Mouse (Mus musculus) neural tube, embryonic 15.5 days (tissue): ENCODE data around the gene Etnppl. TPM values are rescaled to one million over a fixed set of nuclear protein-coding genes. Genes with fewer than 3 reads are reported as not detected.

Experiments
- ATAC-seq: fragments of 200-750 bp; cut with Nextera tagmentation; 2 replicates; pipeline ENCODE4 v1.8.0; 2017; ENCODE audit warnings: mild to moderate bottlenecking, moderate TSS enrichment, moderate library complexity; ENCODE audit not compliant: low FRiP score
- H3K27ac ChIP-seq: fragments of 300-500 bp; sonication (generic); replicated peaks from 2 replicates; pipeline ENCODE4 v1.5.1; 2015; ENCODE audit warnings: mild to moderate bottlenecking, inconsistent platforms
- H3K27me3 ChIP-seq: fragments of 300-500 bp; sonication (generic); replicated peaks from 2 replicates; pipeline ENCODE4 v1.6.1; 2015; ENCODE audit warnings: inconsistent platforms
- H3K36me3 ChIP-seq: fragments of 300-500 bp; sonication (generic); 2 replicates; pipeline ENCODE4 v1.6.1; 2015; ENCODE audit warnings: inconsistent platforms
- H3K4me1 ChIP-seq: fragments of 300-500 bp; sonication (generic); 2 replicates; pipeline ENCODE4 v1.6.1; 2015; ENCODE audit warnings: inconsistent platforms
- H3K4me2 ChIP-seq: fragments of 300-500 bp; sonication (generic); 2 replicates; pipeline ENCODE4 v1.6.1; 2015; ENCODE audit warnings: inconsistent platforms, mild to moderate bottlenecking, moderate library complexity
- H3K4me3 ChIP-seq: fragments of 300-500 bp; sonication (generic); replicated peaks from 2 replicates; pipeline ENCODE4 v1.5.1; 2015; ENCODE audit warnings: mild to moderate bottlenecking, inconsistent platforms
- H3K9ac ChIP-seq: fragments of 300-500 bp; sonication (generic); replicated peaks from 2 replicates; pipeline ENCODE4 v1.6.1; 2015; ENCODE audit warnings: mild to moderate bottlenecking, inconsistent platforms
- H3K9me3 ChIP-seq: fragments of 300-500 bp; sonication (generic); replicated peaks from 2 replicates; pipeline ENCODE4 v1.6.1; 2016; ENCODE audit warnings: inconsistent platforms
- WGBS: fragments of 180-500 bp; shearing (Covaris S2); methylation state at CpG from one replicate; pipeline ENCODE4 v1.1.7; 2015; ENCODE audit warnings: mixed read lengths; 5-methylcytosine and 5-hydroxymethylcytosine counted together
- polyA plus RNA-seq: library from polyadenylated mRNA; unstranded; fragments of >200 nt; fragmentation: Nextera tagmentation; extraction: Ambion mirVana; gene quantifications from 2 replicates; pipeline ENCODE4 v1.2.1, GENCODE M21; 2015

The Etnppl gene
- polyA plus RNA-seq, result 0.11 and 0.15 TPM in 2 replicates

DNA sequence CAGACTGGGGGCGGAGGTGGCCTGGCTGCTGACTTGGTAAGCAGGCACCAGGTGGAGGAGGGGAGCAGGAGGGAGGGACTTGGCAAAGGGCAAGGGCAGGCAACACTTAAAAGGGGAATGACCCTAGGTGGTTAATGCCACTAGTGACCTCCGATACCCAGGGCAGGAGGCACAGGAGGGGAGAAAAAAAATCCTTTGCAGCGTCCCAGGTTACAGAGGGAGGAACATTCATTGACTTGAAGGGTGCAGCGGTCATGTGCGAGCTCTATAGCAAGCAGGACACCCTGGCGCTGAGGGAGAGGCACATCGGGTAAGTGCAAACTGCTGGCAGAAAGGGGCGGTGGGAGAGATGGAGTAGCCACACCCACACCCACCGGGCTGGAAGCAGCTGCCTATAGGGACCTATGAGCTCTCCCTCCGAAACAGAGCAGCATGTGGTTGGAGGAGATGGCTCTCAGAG lies at the start of gene Etnppl:
Gene Etnppl (plus strand): TSS at position 10 of the 460 bp plus-strand sequence.
- ATAC-seq, result no peak
- H3K27ac ChIP-seq, result no peak within 1 kb of the TSS
- H3K9me3 ChIP-seq, result no peaks in the 10 kb centered on the region
- WGBS, result 3% methylated on average over 10 of the region's 10 CpGs
- H3K4me3 ChIP-seq, result peak within 1 kb of the TSS; percentile 12; the same call in 1 of the 2 replicates
- H3K27me3 ChIP-seq, result no peaks in the 10 kb centered on the region
- H3K4me2 ChIP-seq, result peak within 1 kb of the TSS; percentile 48
- H3K4me1 ChIP-seq, result peaks cover 5% of the 10 kb centered on the region; the same call in 1 of the 2 replicates
- H3K36me3 ChIP-seq, result no peaks in the 10 kb centered on the region
- no peak within 1 kb of the TSS for H3K9ac ChIP-seq

DNA sequence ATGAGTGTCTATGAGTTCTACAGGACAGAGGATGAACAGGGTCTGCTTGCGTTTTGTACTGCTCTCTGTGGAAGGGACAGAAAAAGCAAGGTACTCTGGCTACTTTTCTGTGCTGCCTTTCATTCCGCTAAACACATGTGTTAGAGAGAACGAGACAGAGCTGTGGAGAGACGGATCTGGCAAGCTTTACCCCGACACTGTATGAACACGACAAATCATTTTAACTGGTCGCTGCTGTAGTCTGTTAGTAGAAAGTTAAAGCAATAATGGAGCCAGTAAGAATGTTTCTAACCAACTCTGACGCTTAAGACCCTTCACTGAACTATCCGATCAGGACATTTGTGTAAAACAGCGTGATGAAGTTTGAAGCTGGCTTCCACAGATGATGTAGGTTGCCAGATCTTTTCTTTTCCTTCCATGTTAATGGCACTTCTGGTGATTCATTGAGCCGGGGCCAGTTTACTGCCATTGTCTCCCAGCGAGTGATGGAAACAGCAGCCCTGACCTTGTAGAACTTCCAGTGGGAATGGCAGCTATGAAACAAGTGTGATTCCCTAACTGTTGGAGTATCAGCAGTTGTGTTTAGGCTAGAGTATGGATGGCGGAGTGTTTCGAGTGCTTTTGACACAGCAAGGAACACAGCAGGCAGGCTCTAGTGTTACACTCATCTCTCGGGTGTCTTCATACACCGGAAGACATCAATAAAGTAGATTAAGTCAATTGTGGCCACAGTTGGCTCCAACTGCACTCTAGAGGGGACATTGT lies 48.7 kb upstream of the Etnppl start:
- Histone ChIP-seq H3K9me3 (no peaks in the 10 kb centered on the region), H3K4me2 (no peak overlapping the region), H3K4me3 (no peak overlapping the region), H3K4me1 (peaks cover 6% of the 10 kb centered on the region), H3K9ac (no peak overlapping the region), H3K27me3 (no peaks in the 10 kb centered on the region), H3K27ac (no peak overlapping the region), H3K36me3 (no peaks in the 10 kb centered on the region)
- ATAC-seq, result no peak
- WGBS, result 57% methylated on average over 16 of the region's 16 CpGs

DNA sequence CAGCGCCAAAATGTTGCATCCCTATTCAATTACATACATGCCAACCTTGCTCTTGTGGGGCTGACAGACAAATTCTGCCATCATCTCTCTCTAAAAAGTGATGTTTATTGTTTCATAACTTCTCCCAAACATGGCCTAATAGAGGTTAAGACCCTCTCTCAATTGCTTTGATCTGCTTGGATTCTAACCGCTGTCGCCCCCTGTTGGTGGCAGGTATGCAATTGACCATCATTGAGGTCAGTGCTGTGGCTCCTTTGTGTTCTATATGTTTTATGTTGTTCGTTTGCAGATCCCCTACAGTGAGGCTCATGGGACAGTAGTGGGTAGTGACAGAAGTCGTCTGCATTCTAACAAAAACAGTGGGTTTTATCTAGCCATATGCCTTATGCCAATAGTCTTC lies 44.0 kb upstream of the Etnppl start:
- no peaks in the 10 kb centered on the region for H3K9me3 ChIP-seq
- H3K27ac ChIP-seq, result no peak overlapping the region
- ATAC-seq, result no peak
- WGBS, result 67% methylated on average over 5 of the region's 5 CpGs
- H3K4me1 ChIP-seq, result peaks cover 6% of the 10 kb centered on the region
- no peaks in the 10 kb centered on the region for H3K36me3 ChIP-seq
- no peak overlapping the region for H3K4me3 ChIP-seq
- H3K4me2 ChIP-seq, result no peak overlapping the region
- no peaks in the 10 kb centered on the region for H3K27me3 ChIP-seq
- H3K9ac ChIP-seq, result no peak overlapping the region

DNA sequence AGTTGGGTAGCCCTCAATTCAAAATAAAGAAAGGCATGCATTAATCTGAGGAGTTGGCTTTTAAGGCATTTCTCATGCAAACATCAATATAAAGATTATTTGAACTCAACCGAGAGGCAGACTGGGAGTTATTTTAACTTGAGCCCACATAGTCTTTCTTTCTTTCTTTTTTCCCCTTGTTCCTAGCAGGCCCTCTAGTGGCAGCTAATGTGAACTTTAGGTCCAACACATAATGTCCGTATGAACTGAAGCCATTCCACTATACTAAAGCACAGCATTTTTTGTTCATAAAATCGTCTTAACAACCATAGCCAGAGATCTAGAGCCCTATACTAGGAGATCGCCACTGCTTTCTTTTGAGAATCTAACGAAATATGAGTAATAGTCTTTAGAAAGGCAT lies 42.6 kb upstream of the Etnppl start:
- Histone ChIP-seq H3K27ac (no peak overlapping the region), H3K4me3 (no peak overlapping the region), H3K4me2 (no peak overlapping the region), H3K9me3 (no peaks in the 10 kb centered on the region), H3K9ac (no peak overlapping the region), H3K4me1 (no peaks in the 10 kb centered on the region), H3K36me3 (no peaks in the 10 kb centered on the region), H3K27me3 (no peaks in the 10 kb centered on the region)
- ATAC-seq, result no peak
- 19% methylated on average over 5 of the region's 5 CpGs for WGBS

DNA sequence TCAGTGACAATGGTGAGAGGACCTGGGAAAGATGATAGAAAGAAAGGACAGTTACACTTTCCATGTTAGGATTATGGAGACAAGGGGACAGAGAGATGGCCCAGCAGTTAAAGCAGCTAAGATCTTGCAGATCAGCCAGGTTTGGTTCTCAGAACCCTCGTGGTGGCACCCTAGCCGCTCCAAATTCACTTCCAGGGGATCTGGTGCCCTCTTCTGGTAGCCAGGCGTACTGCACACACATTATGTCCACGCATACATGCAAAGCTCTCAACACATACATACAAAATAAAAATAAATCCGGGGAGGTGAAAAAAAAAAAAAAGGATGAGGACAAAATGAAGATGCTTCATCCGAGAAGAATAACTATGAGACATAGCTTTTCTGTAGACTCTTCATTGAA lies 40.6 kb upstream of the Etnppl start:
- Histone ChIP-seq H3K4me2 (no peak overlapping the region), H3K36me3 (no peaks in the 10 kb centered on the region), H3K27me3 (no peaks in the 10 kb centered on the region), H3K4me3 (no peak overlapping the region), H3K9ac (no peak overlapping the region), H3K9me3 (no peaks in the 10 kb centered on the region), H3K4me1 (no peaks in the 10 kb centered on the region), H3K27ac (no peak overlapping the region)
- no peak for ATAC-seq
- 60% methylated on average over 6 of the region's 6 CpGs for WGBS

DNA sequence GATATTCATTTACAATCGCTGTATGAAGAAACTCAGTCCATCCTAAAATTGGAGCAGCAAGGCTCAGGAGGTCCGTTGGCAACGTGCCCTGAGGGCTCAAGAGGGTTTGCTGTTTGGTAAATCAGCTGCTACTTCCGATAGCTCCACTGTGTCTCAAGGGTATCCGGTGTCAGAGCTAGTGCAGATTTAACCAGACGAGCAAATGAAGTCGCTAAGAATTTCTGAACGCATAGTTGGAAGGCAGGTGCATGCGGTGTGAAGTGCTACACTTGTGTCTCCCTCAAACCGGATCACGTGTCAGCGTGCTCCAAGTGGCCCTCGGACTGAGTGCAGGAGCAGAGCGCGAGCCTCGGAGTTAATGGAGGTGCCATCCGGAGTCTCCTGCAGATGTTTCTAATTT lies 37.7 kb upstream of the Etnppl start:
- Histone ChIP-seq H3K27ac (no peak overlapping the region), H3K4me2 (no peak overlapping the region), H3K9me3 (no peaks in the 10 kb centered on the region), H3K9ac (no peak overlapping the region), H3K36me3 (no peaks in the 10 kb centered on the region), H3K27me3 (no peaks in the 10 kb centered on the region), H3K4me1 (no peaks in the 10 kb centered on the region), H3K4me3 (no peak overlapping the region)
- no peak for ATAC-seq
- 72% methylated on average over 17 of the region's 17 CpGs for WGBS

DNA sequence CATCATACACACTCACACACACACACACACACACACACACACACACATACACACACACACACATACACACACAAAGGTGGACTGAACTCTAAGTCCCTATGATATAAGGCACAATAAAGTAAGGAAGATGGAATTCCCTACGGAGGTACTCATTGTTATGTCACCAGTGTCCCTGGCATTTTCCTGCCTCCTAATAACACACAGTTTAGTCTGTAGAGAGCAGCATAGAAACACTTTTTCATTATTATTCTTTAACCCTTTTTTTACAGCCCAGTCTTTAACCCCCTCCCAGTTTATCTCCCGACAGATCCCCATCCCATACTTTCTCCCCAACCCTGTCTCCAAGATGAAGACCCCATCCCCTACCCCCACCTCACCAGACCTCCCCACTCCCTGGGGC lies 35.7 kb upstream of the Etnppl start:
- 76% methylated on average over 2 of the region's 2 CpGs for WGBS
- Histone ChIP-seq H3K4me2 (no peak overlapping the region), H3K4me1 (no peaks in the 10 kb centered on the region), H3K4me3 (no peak overlapping the region), H3K9ac (no peak overlapping the region), H3K27me3 (no peaks in the 10 kb centered on the region), H3K27ac (no peak overlapping the region), H3K36me3 (no peaks in the 10 kb centered on the region), H3K9me3 (no peaks in the 10 kb centered on the region)
- ATAC-seq, result no peak

DNA sequence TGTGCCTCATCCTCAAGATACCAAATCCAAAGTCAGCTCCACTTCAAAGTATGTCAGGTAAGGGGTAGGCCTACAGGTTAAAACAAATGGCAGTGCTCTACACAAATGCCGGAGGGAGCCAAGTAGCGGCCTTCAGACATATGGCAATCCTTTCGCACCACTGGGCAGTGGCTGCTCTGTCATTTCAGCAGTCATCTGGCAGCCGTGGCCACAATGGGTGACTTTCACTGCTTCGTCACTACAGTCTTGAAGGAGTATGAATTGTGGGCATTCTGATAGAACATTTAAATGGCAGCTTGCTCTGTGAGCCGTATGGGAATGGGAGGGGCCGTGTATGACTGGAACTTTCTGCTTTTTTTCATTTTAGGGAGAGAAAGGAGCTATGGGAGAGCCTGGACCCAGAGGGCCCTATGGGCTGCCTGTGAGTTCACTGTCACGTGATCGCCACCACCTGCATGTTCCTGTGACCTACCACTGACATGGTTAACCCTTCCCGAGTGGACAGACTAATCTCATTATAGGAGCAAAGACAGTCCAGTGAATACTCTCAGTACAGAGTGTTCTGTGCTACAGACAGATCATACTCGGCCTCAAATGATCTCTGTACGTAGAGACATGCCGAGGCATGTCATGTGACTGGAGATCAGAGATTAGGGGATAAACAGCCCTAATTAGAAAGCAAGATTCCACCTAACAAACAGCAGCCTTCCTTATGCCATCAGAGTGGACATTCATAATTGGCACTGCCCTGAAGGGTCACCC lies 34.2 kb upstream of the Etnppl start:
- ATAC-seq, result no peak
- Histone ChIP-seq H3K27ac (no peak overlapping the region), H3K36me3 (no peaks in the 10 kb centered on the region), H3K4me2 (no peak overlapping the region), H3K4me3 (no peak overlapping the region), H3K27me3 (no peaks in the 10 kb centered on the region), H3K9me3 (no peaks in the 10 kb centered on the region), H3K4me1 (no peaks in the 10 kb centered on the region), H3K9ac (no peak overlapping the region)
- 84% methylated on average over 13 of the region's 13 CpGs for WGBS

DNA sequence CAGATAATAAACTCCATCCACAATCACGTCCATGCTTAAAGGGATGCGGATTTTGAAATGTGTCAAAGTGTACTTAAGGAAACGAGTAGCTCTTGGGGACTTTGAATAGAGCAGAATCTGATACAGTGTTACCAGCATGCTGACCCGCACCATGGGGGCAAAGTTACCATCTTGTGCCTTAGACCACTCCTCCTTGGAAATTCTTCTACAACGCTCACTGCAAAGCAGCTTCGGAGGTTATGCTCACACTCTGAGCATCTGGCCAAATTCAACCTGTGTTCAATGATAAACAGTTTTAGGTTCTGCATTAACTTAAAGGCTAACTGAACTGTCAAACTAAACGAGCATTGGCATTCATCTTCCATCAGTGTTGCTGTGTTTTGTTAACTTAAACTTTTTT lies 33.2 kb upstream of the Etnppl start:
- H3K27ac ChIP-seq, result no peak overlapping the region
- no peaks in the 10 kb centered on the region for H3K27me3 ChIP-seq
- WGBS, result 90% methylated on average over 7 of the region's 7 CpGs

DNA sequence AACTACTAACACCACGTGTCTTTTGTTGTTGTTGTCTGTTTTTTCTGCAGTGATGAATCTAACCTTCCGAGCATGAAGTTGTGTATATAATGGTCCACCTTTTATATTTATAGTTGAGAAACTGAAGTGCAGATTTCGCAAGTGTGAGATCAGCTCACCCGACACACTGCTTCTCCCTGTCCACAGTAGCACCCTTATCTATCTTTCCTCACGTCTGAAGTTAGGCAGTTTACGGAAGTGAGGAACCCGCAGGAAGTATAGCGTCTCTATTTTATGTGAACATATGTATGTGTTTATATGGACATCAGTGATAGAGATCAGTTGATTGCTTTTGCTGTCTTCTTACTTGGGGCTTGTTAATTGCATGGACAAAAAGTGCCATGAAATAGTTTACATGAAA lies 22.2 kb upstream of the Etnppl start:
- H3K27ac ChIP-seq, result no peak overlapping the region
- 93% methylated on average over 8 of the region's 8 CpGs for WGBS
- H3K36me3 ChIP-seq, result no peaks in the 10 kb centered on the region
- H3K9ac ChIP-seq, result no peak overlapping the region
- H3K9me3 ChIP-seq, result no peaks in the 10 kb centered on the region
- H3K4me2 ChIP-seq, result no peak overlapping the region
- no peaks in the 10 kb centered on the region for H3K27me3 ChIP-seq
- H3K4me3 ChIP-seq, result no peak overlapping the region
- no peak for ATAC-seq
- no peaks in the 10 kb centered on the region for H3K4me1 ChIP-seq

More for the DNA sequence above, 33.2 kb upstream of the Etnppl start:
- H3K9ac ChIP-seq, result no peak overlapping the region
- ATAC-seq, result no peak
- H3K4me3 ChIP-seq, result no peak overlapping the region
- no peaks in the 10 kb centered on the region for H3K4me1 ChIP-seq
- no peak overlapping the region for H3K4me2 ChIP-seq
- no peaks in the 10 kb centered on the region for H3K36me3 ChIP-seq
- H3K9me3 ChIP-seq, result no peaks in the 10 kb centered on the region

DNA sequence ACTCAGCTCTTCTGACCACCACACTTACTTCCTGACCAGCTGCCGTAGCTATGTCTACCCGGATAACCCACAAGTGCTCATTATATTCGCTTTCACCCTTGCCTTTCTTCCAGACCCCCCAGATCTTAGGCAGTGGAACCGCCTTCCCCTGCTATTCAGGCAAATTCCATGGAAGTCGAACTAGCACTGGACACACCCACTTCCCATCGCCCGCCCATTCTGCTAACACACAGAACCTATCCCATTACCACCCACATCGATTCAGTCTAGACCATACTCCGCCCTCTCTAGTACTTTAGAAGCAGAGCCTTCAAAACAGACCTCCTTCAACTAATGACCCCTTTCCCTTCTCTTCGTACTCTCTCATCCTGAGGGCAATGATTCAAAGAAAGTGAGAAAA lies 15.8 kb upstream of the Etnppl start:
- no peak overlapping the region for H3K9ac ChIP-seq
- ATAC-seq, result no peak
- H3K9me3 ChIP-seq, result no peaks in the 10 kb centered on the region
- H3K27me3 ChIP-seq, result no peaks in the 10 kb centered on the region
- H3K36me3 ChIP-seq, result no peaks in the 10 kb centered on the region
- 82% methylated on average over 10 of the region's 10 CpGs for WGBS
- no peak overlapping the region for H3K27ac ChIP-seq
- H3K4me3 ChIP-seq, result no peak overlapping the region
- no peak overlapping the region for H3K4me2 ChIP-seq
- H3K4me1 ChIP-seq, result no peaks in the 10 kb centered on the region

DNA sequence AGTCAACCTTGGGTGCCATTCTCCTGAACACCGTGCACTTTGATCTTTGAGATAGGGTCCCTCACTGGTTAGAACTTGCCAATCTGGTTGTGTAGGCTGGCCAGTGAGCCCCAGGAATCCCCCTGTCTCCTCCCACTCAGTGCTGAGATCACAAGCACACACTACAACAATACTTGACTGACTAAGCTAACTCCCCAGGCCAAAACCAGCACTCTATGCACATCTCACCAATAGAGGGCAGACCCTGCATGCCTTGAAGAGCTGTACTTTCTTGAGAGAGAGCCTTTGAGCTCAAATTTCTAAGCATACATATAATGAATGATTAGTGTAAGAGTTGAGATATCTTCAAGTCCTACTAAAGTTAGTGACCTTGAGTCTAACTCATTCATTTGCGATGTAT lies 9.3 kb upstream of the Etnppl start:
- ATAC-seq, result no peak
- H3K27me3 ChIP-seq, result no peaks in the 10 kb centered on the region

More for the DNA sequence above, 9.3 kb upstream of the Etnppl start:
- H3K36me3 ChIP-seq, result no peaks in the 10 kb centered on the region
- 79% methylated on average over 2 of the region's 2 CpGs for WGBS
- H3K9me3 ChIP-seq, result no peaks in the 10 kb centered on the region
- H3K4me2 ChIP-seq, result no peak overlapping the region
- no peak overlapping the region for H3K4me3 ChIP-seq
- H3K4me1 ChIP-seq, result no peaks in the 10 kb centered on the region
- H3K27ac ChIP-seq, result no peak overlapping the region
- H3K9ac ChIP-seq, result no peak overlapping the region
